Mouse (Mus musculus): ENCODE data around the gene Nav2. TPM values are rescaled to one million over a fixed set of nuclear protein-coding genes. Genes with fewer than 3 reads are reported as not detected.

Nav2 gene
- total and polyA plus RNA-seq, 3 experiments: 2.0 to 2.7 TPM; not detected in 1

DNA sequence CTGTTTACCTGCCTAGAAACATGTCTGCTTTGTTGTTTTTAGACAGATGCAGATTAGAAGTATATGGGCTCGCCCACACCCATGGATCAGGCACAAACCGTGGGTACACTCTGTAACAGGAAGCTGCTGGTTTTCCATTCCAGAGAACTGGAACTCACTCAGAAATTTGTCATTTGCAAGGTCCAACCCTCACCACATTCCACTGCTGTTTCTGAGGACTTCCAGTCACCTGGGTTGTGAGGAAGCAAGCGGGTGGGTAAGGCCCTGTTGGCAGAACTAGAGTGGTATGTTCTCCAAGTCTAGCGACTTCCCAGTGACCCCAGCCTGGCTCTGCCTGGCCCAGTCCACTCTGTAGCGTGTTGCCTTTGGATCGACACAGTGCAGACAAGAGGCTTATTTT is 349.6 kb downstream of the Nav2 start:
- Histone ChIP-seq H3K27me3 (ENCODE audit: control insufficient read depth in 1 of 2, insufficient read depth in 2 of 2, low read length in 2 of 2) (no peaks in the 10 kb centered on the region), H3K9ac (ENCODE audit: control insufficient read depth, low read depth, low read length, poor library complexity, severe bottlenecking) (no peak overlapping the region), H3K4me1 (ENCODE audit: control insufficient read depth in 1 of 2, insufficient read depth in 2 of 2, low read length in 2 of 2) (peaks cover 2 to 14% of the 10 kb centered on the region in 2 experiments; a peak in 3 of 4 replicates), H3K9me3 (replicated peaks; ENCODE audit: insufficient read depth, low read length) (no peaks in the 10 kb centered on the region), H3K27ac (ENCODE audit: control insufficient read depth, low read depth, low read length) (no peak overlapping the region), H3K4me3 (ENCODE audit: control insufficient read depth in 1 of 2, insufficient read depth in 1 of 2, low read depth in 2 of 2, low read length in 2 of 2) (no peak overlapping the region), H3K79me2 (ENCODE audit: control insufficient read depth, insufficient read depth, low read length, poor library complexity) (no peaks in the 10 kb centered on the region), H3K36me3 (ENCODE audit: control insufficient read depth in 1 of 2, insufficient read depth in 2 of 2, low read length in 2 of 2) (peaks cover 0 to 13% of the 10 kb centered on the region in 2 experiments; a peak in 2 of 4 replicates)
- no peak for DNase-seq (ENCODE audit: low read depth, low spot score)
- TF ChIP-seq MXI1 (IDR thresholded peaks at IDR 0.05; ENCODE audit: low read depth, low read length): no peak
- TF ChIP-seq TAL1 (IDR thresholded peaks at IDR 0.05; ENCODE audit: low read length): no peak

DNA sequence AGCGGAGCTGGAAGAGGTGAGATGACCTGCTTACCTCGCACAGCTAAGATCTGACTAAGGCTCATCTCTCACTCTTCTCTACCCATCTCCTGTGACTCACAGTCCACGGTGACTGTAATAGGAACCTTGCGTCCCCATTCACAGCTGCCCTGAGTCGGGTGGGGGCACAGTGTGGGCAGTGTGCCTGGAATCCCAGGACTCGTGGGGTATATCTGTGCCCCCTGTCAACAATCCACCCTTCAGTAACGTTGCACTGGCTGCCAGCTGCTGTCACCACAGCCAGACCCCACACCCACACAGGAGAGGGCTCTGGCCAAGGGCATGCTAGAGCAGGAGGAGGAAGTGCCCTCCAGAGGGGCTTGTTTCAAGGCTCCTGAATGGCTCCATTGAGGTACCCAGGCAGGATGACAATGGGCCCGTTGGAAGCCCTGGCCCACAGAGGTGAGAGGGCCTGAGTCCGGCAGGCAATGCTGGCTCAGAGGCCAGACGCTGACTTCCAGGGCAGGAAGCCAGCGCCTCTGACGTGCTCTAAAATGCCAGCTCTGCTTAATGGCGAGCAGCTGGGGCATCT is 353.5 kb downstream of the Nav2 start:
- Histone ChIP-seq H3K36me3 (ENCODE audit: control insufficient read depth in 1 of 2, insufficient read depth in 2 of 2, low read length in 2 of 2) (no peaks in the 10 kb centered on the region), H3K79me2 (ENCODE audit: control insufficient read depth, insufficient read depth, low read length, poor library complexity) (no peaks in the 10 kb centered on the region), H3K4me1 (ENCODE audit: control insufficient read depth in 1 of 2, insufficient read depth in 2 of 2, low read length in 2 of 2) (peaks cover 0 to 2% of the 10 kb centered on the region in 2 experiments; a peak in 2 of 4 replicates), H3K4me3 (ENCODE audit: control insufficient read depth in 1 of 2, insufficient read depth in 1 of 2, low read depth in 2 of 2, low read length in 2 of 2) (no peak overlapping the region), H3K9me3 (replicated peaks; ENCODE audit: insufficient read depth, low read length) (no peaks in the 10 kb centered on the region), H3K27ac (ENCODE audit: control insufficient read depth, low read depth, low read length) (no peak overlapping the region), H3K9ac (ENCODE audit: control insufficient read depth, low read depth, low read length, poor library complexity, severe bottlenecking) (no peak overlapping the region), H3K27me3 (ENCODE audit: control insufficient read depth in 1 of 2, insufficient read depth in 2 of 2, low read length in 2 of 2) (no peaks in the 10 kb centered on the region)
- TF ChIP-seq MAFK (IDR thresholded peaks at IDR 0.05; ENCODE audit: borderline replicate concordance, low read depth, low read length) (no peak), KAT2A (conservative IDR thresholded peaks at IDR 0.05; ENCODE audit: low read depth, low read length) (no peak), USF2 (IDR thresholded peaks at IDR 0.05; ENCODE audit: borderline replicate concordance in 1 of 2, insufficient read depth in 1 of 2, low read depth in 1 of 2, low read length in 2 of 2) (no peak), UBTF (IDR thresholded peaks at IDR 0.05; ENCODE audit: borderline replicate concordance, insufficient read depth, low read depth, low read length) (no peak), CHD1 (IDR thresholded peaks at IDR 0.05; ENCODE audit: low read depth, low read length) (no peak), ETS1 (IDR thresholded peaks at IDR 0.05; ENCODE audit: low read depth, low read length) (no peak), SMC3 (IDR thresholded peaks at IDR 0.05; ENCODE audit: low read depth, low read length) (no peak), HCFC1 (IDR thresholded peaks at IDR 0.05; ENCODE audit: low read depth, low read length) (no peak), MEF2A (IDR thresholded peaks at IDR 0.05; ENCODE audit: extremely low read depth, insufficient replicate concordance, low read depth, low read length, poor library complexity, severe bottlenecking) (no peak), ZMIZ1 (IDR thresholded peaks at IDR 0.05; ENCODE audit: low read depth, low read length) (no peak), CTCF (IDR thresholded peaks at IDR 0.05 in 2 of 3, conservative IDR thresholded peaks at IDR 0.05 in 1 of 3; ENCODE audit: control insufficient read depth in 1 of 3, insufficient read depth in 1 of 3, low read depth in 2 of 3, low read length in 3 of 3, poor library complexity in 1 of 3, severe bottlenecking in 1 of 3) (no peak), MYB (IDR thresholded peaks at IDR 0.05; ENCODE audit: low read depth, low read length) (no peak), NRF1 (IDR thresholded peaks at IDR 0.05; ENCODE audit: insufficient read depth, low read depth, low read length, poor library complexity, severe bottlenecking) (no peak), RCOR1 (IDR thresholded peaks at IDR 0.05; ENCODE audit: low read depth, low read length) (no peak), BHLHE40 (IDR thresholded peaks at IDR 0.05; ENCODE audit: borderline replicate concordance, low read depth, low read length) (no peak), MYC (IDR thresholded peaks at IDR 0.05; ENCODE audit: low read depth, low read length) (no peak), POLR2AphosphoS5 (IDR thresholded peaks at IDR 0.05; ENCODE audit: borderline replicate concordance, low read depth, low read length) (no peak), POLR2AphosphoS2 (IDR thresholded peaks at IDR 0.05; ENCODE audit: low read length) (no peak), TAL1 (IDR thresholded peaks at IDR 0.05; ENCODE audit: low read length) (no peak), MXI1 (IDR thresholded peaks at IDR 0.05; ENCODE audit: low read depth, low read length) (no peak)
- DNase-seq (ENCODE audit: low read depth, low spot score): no peak

Data from MEL (cell line).